Mouse (Mus musculus) neural tube, embryonic 11.5 days (tissue): Measurements from ENCODE around the gene A930017K11Rik. TPM values are rescaled to one million over a fixed set of nuclear protein-coding genes. Genes with fewer than 3 reads are reported as not detected.
A peak's percentile ranks its signal among the peaks of the same experiment; 100 is the strongest.

Experiments used
- ATAC-seq: fragments of 200-750 bp; cut with Nextera tagmentation; 2 replicates; pipeline ENCODE4 v1.8.0; 2017; ENCODE audit warnings: moderate number of reproducible peaks, mild to moderate bottlenecking, moderate TSS enrichment, moderate library complexity; ENCODE audit not compliant: insufficient read depth, low FRiP score, low TSS enrichment
- DNase-seq: peaks from one replicate; pipeline ENCODE4 v3.0.0-alpha.2; 2015; ENCODE audit warnings: low spot score
- H3K27ac ChIP-seq: fragments of 300-500 bp; sonication (generic); 2 replicates; pipeline ENCODE4 v1.5.1; 2014; ENCODE audit warnings: low read depth, mild to moderate bottlenecking, low read length
- H3K27me3 ChIP-seq: fragments of 300-500 bp; sonication (generic); 2 replicates; pipeline ENCODE4 v1.6.1; 2014; ENCODE audit warnings: mild to moderate bottlenecking, low read length, mixed read lengths; ENCODE audit not compliant: control insufficient read depth, insufficient read depth
- H3K36me3 ChIP-seq: fragments of 300-500 bp; sonication (generic); 2 replicates; pipeline ENCODE4 v1.6.1; 2014; ENCODE audit warnings: mild to moderate bottlenecking, low read length, moderate library complexity, mixed read lengths; ENCODE audit not compliant: control insufficient read depth, insufficient read depth
- H3K4me1 ChIP-seq: fragments of 300-500 bp; sonication (generic); 2 replicates; pipeline ENCODE4 v1.6.1; 2014; ENCODE audit warnings: low read length, mixed read lengths; ENCODE audit not compliant: control insufficient read depth, insufficient read depth
- H3K4me2 ChIP-seq: fragments of 300-500 bp; sonication (generic); 2 replicates; pipeline ENCODE4 v1.6.1; 2014; ENCODE audit warnings: low read depth, mild to moderate bottlenecking, moderate library complexity
- H3K4me3 ChIP-seq: fragments of 300-500 bp; sonication (generic); 2 replicates; pipeline ENCODE4 v1.5.1; 2014; ENCODE audit warnings: low read depth, low read length
- H3K9ac ChIP-seq: fragments of 300-500 bp; sonication (generic); 2 replicates; pipeline ENCODE4 v1.6.1; 2014; ENCODE audit warnings: mild to moderate bottlenecking, low read length
- H3K9me3 ChIP-seq: fragments of 300-500 bp; sonication (generic); 2 replicates; pipeline ENCODE4 v1.6.1; 2016; ENCODE audit warnings: low read length; ENCODE audit not compliant: control insufficient read depth
- WGBS: fragments of 180-500 bp; shearing (Covaris S2); extraction: QIAGEN DNeasy Blood & Tissue Kit; methylation state at CpG from one replicate; pipeline ENCODE4 v1.1.7; 2014; 5-methylcytosine and 5-hydroxymethylcytosine counted together
- polyA plus RNA-seq: library from polyadenylated mRNA; unstranded; fragments of >200 nt; fragmentation: Nextera tagmentation; extraction: Ambion mirVana; gene quantifications from 2 replicates; pipeline ENCODE4 v1.2.1, GENCODE M21; 2014

The A930017K11Rik gene
- polyA plus RNA-seq, result not detected in 2 replicates

GRCm38 (mm10) chr17:25951803-25952623 is at the start of gene A930017K11Rik:
TSS of gene A930017K11Rik (minus strand) at chr17:25952565.
- DNase-seq (no peak), ATAC-seq (no peak)
- H3K4me3 ChIP-seq, result peak within 1 kb of the TSS; percentile 26
- no peaks in the 10 kb centered on the region for H3K36me3 ChIP-seq
- H3K9me3 ChIP-seq, result no peaks in the 10 kb centered on the region
- whole genome bisulfite sequencing, result 1% methylated on average over 52 of the region's 58 CpGs
- H3K27ac ChIP-seq, result no peak within 1 kb of the TSS
- no peaks in the 10 kb centered on the region for H3K4me1 ChIP-seq
- no peak within 1 kb of the TSS for H3K9ac ChIP-seq
- peak within 1 kb of the TSS; percentile 37 for H3K4me2 ChIP-seq
- peaks cover 29% of the 10 kb centered on the region for H3K27me3 ChIP-seq

GRCm38 (mm10) chr17:25998425-25998824 is 46.1 kb upstream of the A930017K11Rik start:
- H3K4me3 ChIP-seq, result no peak overlapping the region
- H3K27ac ChIP-seq, result no peak overlapping the region
- no peaks in the 10 kb centered on the region for H3K4me1 ChIP-seq
- DNase-seq (no peak), ATAC-seq (no peak)
- no peak overlapping the region for H3K4me2 ChIP-seq
- no peak overlapping the region for H3K9ac ChIP-seq
- 90% methylated on average over 11 of the region's 11 CpGs for WGBS
- peaks cover 5% of the 10 kb centered on the region for H3K36me3 ChIP-seq
- no peaks in the 10 kb centered on the region for H3K27me3 ChIP-seq
- no peaks in the 10 kb centered on the region for H3K9me3 ChIP-seq

DNA sequence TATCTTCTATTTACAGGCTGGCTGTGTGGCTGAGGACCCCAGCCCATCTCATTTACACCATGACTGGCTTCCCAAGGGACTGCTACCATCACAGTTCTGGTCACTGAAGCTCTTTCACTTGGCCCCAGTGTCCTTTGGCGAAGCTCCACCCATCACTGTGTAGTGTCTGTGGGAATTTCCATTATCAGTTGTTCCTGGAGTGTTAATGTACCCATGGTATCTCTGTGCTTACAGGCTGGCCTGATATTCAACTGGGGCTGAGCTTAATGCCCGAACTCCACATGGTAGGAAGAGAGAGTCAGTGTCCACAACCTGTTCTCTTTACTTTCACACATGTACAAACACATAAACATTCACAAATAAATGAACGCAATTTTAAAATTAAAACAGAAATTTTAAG is 41.1 kb upstream of the A930017K11Rik start:
- ATAC-seq (no peak), DNase-seq (no peak)
- 96% methylated on average over 3 of the region's 3 CpGs for WGBS
- no peaks in the 10 kb centered on the region for H3K27me3 ChIP-seq
- no peak overlapping the region for H3K27ac ChIP-seq
- peaks cover 19% of the 10 kb centered on the region for H3K36me3 ChIP-seq
- H3K9ac ChIP-seq, result no peak overlapping the region
- no peaks in the 10 kb centered on the region for H3K4me1 ChIP-seq
- no peak overlapping the region for H3K4me2 ChIP-seq
- H3K9me3 ChIP-seq, result no peaks in the 10 kb centered on the region
- no peak overlapping the region for H3K4me3 ChIP-seq

DNA sequence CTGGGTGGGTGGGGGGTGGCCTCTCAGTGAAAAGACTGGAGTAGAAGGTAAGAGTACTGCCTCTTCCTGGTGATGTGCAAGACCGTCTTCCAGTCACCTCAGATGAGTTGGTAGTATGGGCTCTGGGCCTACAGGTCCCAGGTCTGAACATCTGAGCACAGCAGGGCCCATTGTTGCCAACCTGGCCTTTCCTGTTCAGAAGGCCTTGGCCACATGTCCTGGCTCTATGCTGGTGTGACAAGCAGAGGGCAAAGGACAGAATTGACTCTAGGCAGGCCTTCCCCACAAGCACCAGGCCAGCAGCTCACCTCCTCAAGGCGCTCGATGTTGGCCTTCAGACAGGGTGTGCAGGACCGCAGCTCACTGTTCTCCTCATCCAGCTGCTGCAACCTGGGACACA is 39.9 kb upstream of the A930017K11Rik start:
- ATAC-seq (no peak), DNase-seq (no peak)
- H3K9ac ChIP-seq, result no peak overlapping the region
- H3K4me3 ChIP-seq, result no peak overlapping the region
- no peak overlapping the region for H3K4me2 ChIP-seq
- H3K9me3 ChIP-seq, result no peaks in the 10 kb centered on the region
- 96% methylated on average over 4 of the region's 4 CpGs for WGBS
- no peaks in the 10 kb centered on the region for H3K27me3 ChIP-seq
- peaks cover 19% of the 10 kb centered on the region for H3K36me3 ChIP-seq
- no peak overlapping the region for H3K27ac ChIP-seq
- no peaks in the 10 kb centered on the region for H3K4me1 ChIP-seq

DNA sequence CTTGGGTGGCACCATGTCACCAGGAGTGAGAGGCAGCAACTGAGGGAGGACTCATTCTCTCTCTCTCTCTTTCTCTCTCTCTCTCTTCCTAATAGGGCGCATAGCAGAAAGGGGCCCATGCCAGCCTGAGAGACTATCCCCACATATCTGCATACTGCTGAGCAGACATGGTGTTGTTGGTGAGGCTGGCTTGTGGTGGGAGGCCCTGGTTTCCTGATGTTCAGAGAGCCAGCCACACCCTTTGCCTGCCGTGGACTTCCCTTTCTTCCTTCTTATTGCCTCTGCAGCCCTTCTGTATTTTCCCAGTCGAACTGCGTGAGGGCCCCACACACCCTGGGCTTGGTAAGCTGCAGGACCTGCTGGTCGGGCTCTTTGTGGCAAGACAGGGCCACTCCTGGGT is 38.0 kb upstream of the A930017K11Rik start:
- Histone ChIP-seq H3K4me3 (no peak overlapping the region), H3K27ac (no peak overlapping the region), H3K36me3 (peaks cover 19% of the 10 kb centered on the region), H3K9ac (no peak overlapping the region), H3K9me3 (no peaks in the 10 kb centered on the region), H3K4me1 (no peaks in the 10 kb centered on the region), H3K4me2 (no peak overlapping the region), H3K27me3 (no peaks in the 10 kb centered on the region)
- WGBS, result 88% methylated on average over 5 of the region's 5 CpGs
- DNase-seq (no peak), ATAC-seq (no peak)

DNA sequence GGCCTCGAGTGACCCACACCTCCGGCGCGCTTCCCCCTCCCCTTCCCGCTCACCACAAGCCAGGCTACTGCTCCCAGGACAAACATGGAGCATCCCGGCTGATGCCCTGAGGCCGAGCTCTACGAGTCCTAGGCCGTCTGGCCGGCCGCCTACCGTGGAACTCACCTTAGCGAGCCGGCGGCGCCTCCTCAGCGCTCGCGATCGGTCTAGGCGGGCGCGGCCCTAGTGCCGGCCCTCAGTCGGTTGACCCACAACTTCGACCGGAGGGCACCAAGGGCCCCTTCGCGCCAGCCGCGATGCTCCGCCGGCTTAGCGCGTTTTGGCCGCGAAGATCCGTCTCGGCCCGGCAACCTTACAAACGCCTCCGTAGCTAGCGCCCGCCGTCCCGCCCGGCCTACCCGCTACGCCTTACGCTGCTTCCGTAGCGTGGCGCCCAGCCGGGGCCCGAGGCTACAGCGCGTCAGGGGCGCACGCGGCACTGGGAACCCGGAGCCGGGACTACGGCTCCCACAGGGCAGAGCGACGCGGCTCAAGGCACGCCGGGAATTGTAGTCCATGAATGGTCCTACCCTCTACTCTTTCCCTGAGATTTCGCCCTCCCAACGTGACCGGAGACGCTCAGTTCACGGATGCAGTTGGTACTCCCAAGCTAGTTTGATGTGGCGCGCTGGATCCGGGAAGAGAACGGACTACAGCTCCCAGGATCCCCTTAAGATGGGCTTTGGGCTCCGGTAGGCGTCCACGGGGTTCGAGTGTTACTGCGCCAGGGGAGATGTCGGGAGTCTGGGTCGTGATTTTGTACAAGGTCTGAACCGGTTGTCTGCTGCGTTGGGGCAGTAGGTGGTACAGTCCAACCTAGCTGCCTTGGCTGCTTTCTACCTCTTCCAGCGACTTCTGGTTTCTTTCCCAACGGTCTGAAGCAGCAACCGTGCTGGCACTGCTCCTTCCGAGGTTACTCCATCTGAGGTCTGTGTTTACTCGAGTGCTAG is 33.2 kb upstream of the A930017K11Rik start, which contains the start of gene Capn15:
Capn15 (minus strand) TSS at position 491 of the 989 bp plus-strand sequence.
- Histone ChIP-seq H3K9ac (peak within 1 kb of the TSS; percentile 89), H3K27me3 (no peaks in the 10 kb centered on the region), H3K4me3 (peak within 1 kb of the TSS; percentile 72), H3K9me3 (no peaks in the 10 kb centered on the region), H3K36me3 (peaks cover 6% of the 10 kb centered on the region; the same call in 1 of the 2 replicates), H3K4me1 (peaks cover 4% of the 10 kb centered on the region; the same call in 1 of the 2 replicates), H3K4me2 (peak within 1 kb of the TSS; percentile 85), H3K27ac (peak within 1 kb of the TSS; percentile 82)
- ATAC-seq (peak; percentile 99), DNase-seq (peak; percentile 97)
- under 1% methylated on average over 91 of the region's 91 CpGs for WGBS

- H3K9me3 ChIP-seq, result no peaks in the 10 kb centered on the region
- H3K27ac ChIP-seq, result peak overlapping the region; percentile 82
- ATAC-seq (no peak; the same call in 1 of the 2 replicates), DNase-seq (no peak)
- WGBS, result 11% methylated on average over 17 of the region's 17 CpGs
- no peaks in the 10 kb centered on the region for H3K27me3 ChIP-seq
- peak overlapping the region; percentile 89 for H3K9ac ChIP-seq
- H3K4me1 ChIP-seq, result peaks cover 4% of the 10 kb centered on the region; the same call in 1 of the 2 replicates
- peak overlapping the region; percentile 85 for H3K4me2 ChIP-seq
- H3K4me3 ChIP-seq, result peak overlapping the region; percentile 72
- H3K36me3 ChIP-seq, result no peaks in the 10 kb centered on the region
Measured at GRCm38 (mm10) chr17:25984556-25985305, 32.4 kb upstream of the A930017K11Rik start.

- ATAC-seq (no peak), DNase-seq (no peak)
- peak overlapping the region; percentile 85 for H3K4me2 ChIP-seq
- no peaks in the 10 kb centered on the region for H3K27me3 ChIP-seq
- no peaks in the 10 kb centered on the region for H3K9me3 ChIP-seq
- peak overlapping the region; percentile 72 for H3K4me3 ChIP-seq
- H3K36me3 ChIP-seq, result no peaks in the 10 kb centered on the region
- peak overlapping the region; percentile 89; the same call in 1 of the 2 replicates for H3K9ac ChIP-seq
- H3K27ac ChIP-seq, result no peak overlapping the region
- peaks cover 4% of the 10 kb centered on the region; the same call in 1 of the 2 replicates for H3K4me1 ChIP-seq
- WGBS, result 97% methylated on average over 1 of the region's 1 CpGs
Measured at GRCm38 (mm10) chr17:25984066-25984465, 31.7 kb upstream of the A930017K11Rik start.
